Mouse (Mus musculus) heart, adult 2 months (tissue): ENCODE data around the gene Gabarap. TPM values are rescaled to one million over a fixed set of nuclear protein-coding genes. Genes with fewer than 3 reads are reported as not detected.

Source experiments
- DNase-seq, 2 experiments: peaks; one replicate each; pipeline ENCODE4 v3.0.0; 2021
- H3K27ac ChIP-seq: fragments of 200-600 bp; 2 replicates; pipeline ENCODE4 v1.8.1; 2022
- H3K27me3 ChIP-seq: fragments of 200-500 bp; 2 replicates; pipeline ENCODE4 v1.6.1; 2012; ENCODE audit warnings: mild to moderate bottlenecking, low read length, inconsistent platforms, mixed read lengths; ENCODE audit not compliant: control insufficient read depth, insufficient read depth
- H3K36me3 ChIP-seq: fragments of 200-500 bp; 2 replicates; pipeline ENCODE4 v1.6.1; 2012; ENCODE audit warnings: low read length, inconsistent platforms; ENCODE audit not compliant: control insufficient read depth, insufficient read depth
- H3K4me1 ChIP-seq: fragments of 200-500 bp; 2 replicates; pipeline ENCODE4 v1.6.1; 2011; ENCODE audit warnings: low read length; ENCODE audit not compliant: control insufficient read depth, insufficient read depth
- H3K4me3 ChIP-seq: fragments of 200-600 bp; 2 replicates; pipeline ENCODE4 v1.8.1; 2022
- H3K79me2 ChIP-seq: fragments of 200-500 bp; replicated peaks from 2 replicates; pipeline ENCODE4 v1.6.1; 2012; ENCODE audit warnings: mild to moderate bottlenecking, inconsistent platforms, low read length, moderate library complexity, mixed read lengths; ENCODE audit not compliant: control insufficient read depth, insufficient read depth
- H3K9ac ChIP-seq: fragments of 200-500 bp; 2 replicates; pipeline ENCODE4 v1.6.1; 2012; ENCODE audit warnings: low read depth, mild to moderate bottlenecking, control low read depth, inconsistent platforms, low read length, mixed read lengths
- CTCF ChIP-seq: fragments of 200-600 bp; IDR thresholded peaks from 2 replicates; pipeline ENCODE4 v1.8.1; 2022; ENCODE audit warnings: antibody characterized with exemption, mild to moderate bottlenecking, moderate library complexity
- EP300 ChIP-seq: fragments of 200-500 bp; IDR thresholded peaks from 2 replicates; pipeline ENCODE4 v1.6.1; 2011; ENCODE audit warnings: low read depth, low read length, control low read depth; ENCODE audit not compliant: insufficient read depth
- POLR2A ChIP-seq: fragments of 200-500 bp; IDR thresholded peaks from 2 replicates; pipeline ENCODE4 v1.6.1; 2011; ENCODE audit warnings: mild to moderate bottlenecking, low read depth, low read length, control low read depth; ENCODE audit not compliant: insufficient read depth
- whole genome bisulfite sequencing: fragments of 180-500 bp; shearing (Covaris S2); methylation state at CpG from one replicate; pipeline ENCODE4 v1.1.7; 2018; 5-methylcytosine and 5-hydroxymethylcytosine counted together
- intact Hi-C: fragments of 180-260 bp; cut with DNase I; formaldehyde crosslinking; loops from one replicate; pipeline ENCODE4 v1.15.1; 2025
- polyA plus RNA-seq: library from polyadenylated mRNA; depleted of rRNA; stranded (reverse); fragments of >200 nt; gene quantifications from 2 replicates; pipeline ENCODE4 v1.2.3, GENCODE M21; 2012
- total RNA-seq, 2 experiments: library from RNA; stranded (reverse); gene quantifications; 2 replicates each; pipeline ENCODE4 v1.2.3; 2021

The Gabarap gene
- total and polyA plus RNA-seq, 3 experiments: 284 to 469 (median 340) TPM

DNA sequence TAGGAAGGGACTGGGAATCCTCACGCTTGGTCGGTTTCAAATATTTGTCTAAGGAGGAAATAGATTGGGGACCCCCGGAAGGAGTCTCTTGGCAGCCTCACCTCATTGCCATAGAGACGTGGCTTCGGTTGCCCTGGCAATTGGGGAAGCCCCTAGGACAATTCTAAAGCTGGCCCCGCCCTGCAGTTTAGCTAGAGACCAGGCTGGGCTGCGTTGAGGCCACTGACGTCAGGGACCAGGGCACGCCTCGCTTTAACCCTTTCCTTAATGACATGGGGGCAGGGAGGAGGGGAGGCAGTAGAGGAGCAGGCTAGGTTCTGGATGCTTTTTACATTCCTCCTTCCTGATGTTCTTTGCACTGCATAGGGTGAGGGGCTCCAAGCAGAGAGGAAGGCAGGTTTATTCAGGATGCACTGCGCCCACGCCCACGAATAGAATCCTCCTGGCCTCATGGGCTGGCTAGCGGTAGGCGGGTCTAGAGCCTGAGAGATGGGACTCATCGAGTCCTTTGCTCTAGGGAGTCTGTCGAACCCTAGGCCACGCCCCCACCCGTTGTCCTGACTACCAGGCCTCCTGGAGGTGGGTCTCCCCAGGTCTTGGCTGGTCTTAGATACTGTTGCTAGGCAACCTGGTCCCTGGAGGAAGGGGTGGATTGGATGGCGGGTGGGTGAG is 38.3 kb downstream of the Gabarap start:
- H3K27ac ChIP-seq: peak overlapping the region; percentile 59

DNA sequence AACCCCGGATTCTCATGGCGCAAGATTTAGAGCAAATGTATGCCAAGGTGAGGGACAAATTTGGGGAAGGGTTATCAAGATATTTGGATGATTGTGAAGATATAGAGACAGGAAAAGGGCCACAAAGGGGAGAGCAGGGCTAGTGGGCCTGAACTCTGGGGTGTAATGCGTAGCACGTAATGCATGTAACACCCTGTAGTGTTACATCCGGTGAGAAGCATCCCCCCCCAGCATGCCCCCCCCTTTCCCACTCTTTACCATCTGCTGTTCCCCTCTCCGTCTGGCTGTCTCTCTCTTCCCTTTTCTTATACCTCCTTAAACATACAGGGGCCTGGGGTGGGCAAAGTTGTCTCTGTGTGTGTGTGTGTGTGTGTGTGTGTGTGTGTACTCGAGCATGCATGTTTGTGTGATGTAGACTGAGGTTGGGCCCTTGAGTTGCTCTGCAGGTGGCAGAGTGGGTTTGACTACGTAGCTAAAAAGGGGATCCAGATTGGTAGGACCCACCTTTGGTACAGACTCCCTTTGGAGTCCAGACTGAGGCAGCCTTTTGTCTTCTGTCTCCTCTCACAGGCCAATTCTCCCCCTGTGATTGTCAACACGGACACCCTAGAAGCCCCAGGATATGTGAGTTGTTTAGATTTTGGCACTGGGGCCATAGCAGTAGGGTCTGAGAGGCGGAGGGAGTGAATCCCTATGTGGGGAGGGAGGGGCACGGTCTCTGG is 39.0 kb downstream of the Gabarap start:
- DNase-seq: no peak
- 51% methylated on average over 11 of the region's 11 CpGs for WGBS
- no peak overlapping the region; the same call in 1 of the 2 replicates for H3K27ac ChIP-seq
- H3K4me3 ChIP-seq: no peak overlapping the region
- H3K4me1 ChIP-seq: peaks cover 2% of the 10 kb centered on the region
- 0 out of 2 replicates have a peak, but pooled peaks cover 2% of the 10 kb centered on the region for H3K27me3 ChIP-seq
- TF ChIP-seq CTCF (no peak), POLR2A (no peak), EP300 (no peak)
- no peak overlapping the region for H3K9ac ChIP-seq
- H3K79me2 ChIP-seq: no peaks in the 10 kb centered on the region
- intact Hi-C loops: no loop called here
- H3K36me3 ChIP-seq: no peaks in the 10 kb centered on the region

More for the DNA sequence above, 38.3 kb downstream of the Gabarap start:
- Histone ChIP-seq H3K79me2 (no peaks in the 10 kb centered on the region), H3K4me3 (peak overlapping the region; percentile 13; the same call in 1 of the 2 replicates), H3K27me3 (0 out of 2 replicates have a peak, but pooled peaks cover 2% of the 10 kb centered on the region), H3K4me1 (peaks cover 2% of the 10 kb centered on the region), H3K9ac (no peak overlapping the region), H3K36me3 (no peaks in the 10 kb centered on the region)
- intact Hi-C loops: no loop called here
- peak; percentile 79 to 86 for DNase-seq
- no peak for TF ChIP-seq CTCF
- no peak for TF ChIP-seq POLR2A
- no peak for TF ChIP-seq EP300
- 5% methylated on average over 20 of the region's 20 CpGs for WGBS

- Histone ChIP-seq H3K9ac (no peak overlapping the region), H3K79me2 (no peaks in the 10 kb centered on the region), H3K4me3 (no peak overlapping the region), H3K4me1 (peaks cover 2% of the 10 kb centered on the region), H3K27ac (no peak overlapping the region), H3K27me3 (0 out of 2 replicates have a peak, but pooled peaks cover 2% of the 10 kb centered on the region), H3K36me3 (no peaks in the 10 kb centered on the region)
- TF ChIP-seq EP300: no peak
- TF ChIP-seq CTCF: no peak
- no peak for TF ChIP-seq POLR2A
- DNase-seq: no peak
- intact Hi-C loops: no loop called here
- WGBS: 92% methylated on average over 28 of the region's 28 CpGs
Measured at GRCm38 (mm10) chr11:70030651-70031320, 39.8 kb downstream of the Gabarap start.

DNA sequence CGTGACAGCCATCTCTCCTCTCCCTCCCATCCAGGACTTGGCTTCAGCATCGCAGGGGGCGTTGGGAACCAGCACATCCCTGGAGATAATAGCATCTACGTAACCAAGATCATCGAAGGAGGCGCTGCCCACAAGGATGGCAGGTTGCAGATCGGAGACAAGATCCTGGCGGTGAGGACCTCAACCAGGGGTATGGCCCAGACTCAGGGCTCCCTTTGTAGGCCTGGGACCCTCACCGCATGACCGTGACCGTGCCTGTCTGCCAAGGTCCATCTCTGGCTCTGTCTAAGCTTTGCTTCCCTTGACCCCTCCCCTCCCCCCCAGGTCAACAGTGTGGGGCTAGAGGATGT is 40.4 kb downstream of the Gabarap start:
- no peaks in the 10 kb centered on the region for H3K36me3 ChIP-seq
- H3K4me1 ChIP-seq: peaks cover 2% of the 10 kb centered on the region
- no peak overlapping the region for H3K9ac ChIP-seq
- intact Hi-C loops: no loop called here
- TF ChIP-seq EP300 (no peak), POLR2A (no peak), CTCF (no peak)
- 0 out of 2 replicates have a peak, but pooled peaks cover 2% of the 10 kb centered on the region for H3K27me3 ChIP-seq
- H3K27ac ChIP-seq: no peak overlapping the region
- H3K4me3 ChIP-seq: no peak overlapping the region
- no peaks in the 10 kb centered on the region for H3K79me2 ChIP-seq
- WGBS: 97% methylated on average over 11 of the region's 11 CpGs
- DNase-seq: no peak

GRCm38 (mm10) chr11:70038174-70038573 is 47.2 kb downstream of the Gabarap start:
- Histone ChIP-seq H3K27me3 (no peaks in the 10 kb centered on the region), H3K36me3 (no peaks in the 10 kb centered on the region), H3K79me2 (no peaks in the 10 kb centered on the region), H3K9ac (no peak overlapping the region), H3K4me1 (no peaks in the 10 kb centered on the region), H3K4me3 (no peak overlapping the region), H3K27ac (no peak overlapping the region)
- DNase-seq: no peak
- intact Hi-C loops: no loop called here
- WGBS: 56% methylated on average over 7 of the region's 7 CpGs
- no peak for TF ChIP-seq CTCF
- no peak for TF ChIP-seq POLR2A
- no peak for TF ChIP-seq EP300
